Mouse (Mus musculus): ENCODE data around the gene Fndc8. TPM values are rescaled to one million over a fixed set of nuclear protein-coding genes. Genes with fewer than 3 reads are reported as not detected.

The Fndc8 gene
- total and polyA plus RNA-seq, 3 experiments = 0.08 to 0.36 TPM; not detected in 1

DNA sequence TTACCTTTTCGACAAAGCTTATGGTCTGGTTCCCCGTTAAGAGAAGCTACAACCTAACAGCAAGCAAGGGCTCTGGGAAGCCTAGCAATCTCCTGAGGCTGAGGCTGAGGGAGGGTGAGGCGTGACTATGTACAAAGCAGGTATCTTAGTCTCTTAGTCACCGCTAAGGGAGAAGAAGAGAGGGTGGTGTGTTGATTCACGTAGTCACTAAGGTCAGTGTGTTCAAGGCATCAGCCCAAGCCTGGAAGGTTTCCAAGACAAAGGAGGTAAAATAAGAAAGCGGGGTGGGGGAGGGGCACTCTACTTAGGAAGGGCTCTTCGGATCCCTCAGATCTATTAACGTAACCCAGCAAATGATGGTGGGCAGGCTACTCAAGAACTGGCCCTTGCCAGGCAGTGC, 30.4 kb upstream of the Fndc8 start:
- no peaks in the 10 kb centered on the region for H3K36me3 ChIP-seq (replicated peaks in 1 of 2; ENCODE audit: control insufficient read depth in 1 of 2, insufficient read depth in 1 of 2, low read length in 1 of 2)
- no peaks in the 10 kb centered on the region for H3K27me3 ChIP-seq (replicated peaks)
- H3K4me1 ChIP-seq (ENCODE audit: control insufficient read depth in 1 of 2, insufficient read depth in 2 of 2) = peaks cover 2 to 7% of the 10 kb centered on the region in 2 experiments; a peak in 1 of 4 replicates
- no peak for TF ChIP-seq SMC3 (IDR thresholded peaks at IDR 0.05; ENCODE audit: low read depth, low read length)
- TF ChIP-seq MAZ (IDR thresholded peaks at IDR 0.05; ENCODE audit: low read depth, low read length) = no peak
- TF ChIP-seq MXI1 (IDR thresholded peaks at IDR 0.05; ENCODE audit: low read depth, low read length) = no peak
- no peak for TF ChIP-seq IRF4 (IDR thresholded peaks at IDR 0.05; ENCODE audit: low read depth, low read length)
- no peak for TF ChIP-seq ZMIZ1 (IDR thresholded peaks at IDR 0.05; ENCODE audit: low read depth, low read length)
- no peak for TF ChIP-seq CHD1 (IDR thresholded peaks at IDR 0.05; ENCODE audit: low read depth, low read length)
- no peak for TF ChIP-seq NRF1 (IDR thresholded peaks at IDR 0.05; ENCODE audit: low read depth, low read length)
- no peak for TF ChIP-seq CTCF (conservative IDR thresholded peaks at IDR 0.05 in 1 of 2, IDR thresholded peaks at IDR 0.05 in 1 of 2; ENCODE audit: low read depth in 2 of 2, low read length in 2 of 2)
- no peak for DNase-seq (ENCODE audit: extremely low read depth)
- dilution Hi-C loops (cut with MboI; ENCODE audit: extremely low pct_ligation_motif_present, extremely low pct_unique_long_range_greater_than_20kb, low sequenced_read_pairs) = no loop called here
- no peak overlapping the region for H3K9ac ChIP-seq (ENCODE audit: insufficient read depth, low read depth)
- no peak overlapping the region for H3K27ac ChIP-seq (ENCODE audit: insufficient read depth, low read depth)
- no peak overlapping the region for H3K4me3 ChIP-seq (replicated peaks in 1 of 3; ENCODE audit: low read depth in 2 of 3, low read length in 2 of 3, poor library complexity in 1 of 3)
- peaks cover 12% of the 10 kb centered on the region; the same call in 1 of the 2 replicates for H3K79me2 ChIP-seq (replicated peaks; ENCODE audit: control insufficient read depth, extremely low read depth, insufficient read depth, poor library complexity, severe bottlenecking)
- H3K9me3 ChIP-seq (replicated peaks; ENCODE audit: low read length) = no peaks in the 10 kb centered on the region
- no peak overlapping the region for H3K4me2 ChIP-seq (ENCODE audit: insufficient read depth, low read depth, poor library complexity, severe bottlenecking)
- in situ Hi-C loops (cut with MboI; ENCODE audit: low pct_ligation_motif_present, low pct_unique_long_range_greater_than_20kb, low sequenced_read_pairs) = no loop called here

- in situ Hi-C loops (cut with MboI; ENCODE audit: low pct_ligation_motif_present, low pct_unique_long_range_greater_than_20kb, low sequenced_read_pairs) (no loop called here), dilution Hi-C loops (cut with MboI; ENCODE audit: extremely low pct_ligation_motif_present, extremely low pct_unique_long_range_greater_than_20kb, low sequenced_read_pairs) (no loop called here)
- no peak for DNase-seq (ENCODE audit: extremely low read depth)
- H3K4me1 ChIP-seq (ENCODE audit: control insufficient read depth in 1 of 2, insufficient read depth in 2 of 2) = peaks cover 2 to 10% of the 10 kb centered on the region in 2 experiments; a peak in 1 of 4 replicates
- H3K27me3 ChIP-seq (replicated peaks) = no peaks in the 10 kb centered on the region
- H3K4me2 ChIP-seq (ENCODE audit: insufficient read depth, low read depth, poor library complexity, severe bottlenecking) = no peak overlapping the region
- H3K27ac ChIP-seq (ENCODE audit: insufficient read depth, low read depth) = no peak overlapping the region
- no peak for TF ChIP-seq IRF4 (IDR thresholded peaks at IDR 0.05; ENCODE audit: low read depth, low read length)
- TF ChIP-seq MAFK (IDR thresholded peaks at IDR 0.05; ENCODE audit: insufficient replicate concordance, low read length) = no peak
- no peak overlapping the region for H3K9ac ChIP-seq (ENCODE audit: insufficient read depth, low read depth)
- peaks cover 19% of the 10 kb centered on the region for H3K79me2 ChIP-seq (replicated peaks; ENCODE audit: control insufficient read depth, extremely low read depth, insufficient read depth, poor library complexity, severe bottlenecking)
- no peaks in the 10 kb centered on the region for H3K36me3 ChIP-seq (replicated peaks in 1 of 2; ENCODE audit: control insufficient read depth in 1 of 2, insufficient read depth in 1 of 2, low read length in 1 of 2)
- no peak overlapping the region for H3K4me3 ChIP-seq (replicated peaks in 1 of 3; ENCODE audit: low read depth in 2 of 3, low read length in 2 of 3, poor library complexity in 1 of 3)
- H3K9me3 ChIP-seq (replicated peaks; ENCODE audit: low read length) = no peaks in the 10 kb centered on the region
These were observed 29.3 kb upstream of the Fndc8 start for GRCm38 (mm10) chr11:82862638-82863037.

- no peak overlapping the region for H3K4me3 ChIP-seq (replicated peaks in 1 of 3; ENCODE audit: low read depth in 2 of 3, low read length in 2 of 3, poor library complexity in 1 of 3)
- no peak overlapping the region for H3K9ac ChIP-seq (ENCODE audit: insufficient read depth, low read depth)
- in situ Hi-C loops (cut with MboI; ENCODE audit: low pct_ligation_motif_present, low pct_unique_long_range_greater_than_20kb, low sequenced_read_pairs) (no loop called here), dilution Hi-C loops (cut with MboI; ENCODE audit: extremely low pct_ligation_motif_present, extremely low pct_unique_long_range_greater_than_20kb, low sequenced_read_pairs) (no loop called here)
- peaks cover 2 to 10% of the 10 kb centered on the region in 2 experiments; a peak in 1 of 4 replicates for H3K4me1 ChIP-seq (ENCODE audit: control insufficient read depth in 1 of 2, insufficient read depth in 2 of 2)
- H3K27me3 ChIP-seq (replicated peaks) = no peaks in the 10 kb centered on the region
- peaks cover 22% of the 10 kb centered on the region for H3K79me2 ChIP-seq (replicated peaks; ENCODE audit: control insufficient read depth, extremely low read depth, insufficient read depth, poor library complexity, severe bottlenecking)
- no peak for TF ChIP-seq ZNF384 (IDR thresholded peaks at IDR 0.05; ENCODE audit: low read depth, low read length)
- TF ChIP-seq MAZ (IDR thresholded peaks at IDR 0.05; ENCODE audit: low read depth, low read length) = no peak
- no peak for TF ChIP-seq RAD21 (IDR thresholded peaks at IDR 0.05; ENCODE audit: low read depth, low read length)
- TF ChIP-seq ELF1 (IDR thresholded peaks at IDR 0.05; ENCODE audit: low read depth, low read length) = no peak
- TF ChIP-seq KAT2A (IDR thresholded peaks at IDR 0.05; ENCODE audit: insufficient replicate concordance, low read length) = no peak
- TF ChIP-seq BHLHE40 (IDR thresholded peaks at IDR 0.05; ENCODE audit: low read depth, low read length) = no peak
- TF ChIP-seq TCF12 (IDR thresholded peaks at IDR 0.05; ENCODE audit: low read depth, low read length) = no peak
- TF ChIP-seq E2F4 (IDR thresholded peaks at IDR 0.05; ENCODE audit: insufficient replicate concordance, low read depth, low read length) = no peak
- TF ChIP-seq HCFC1 (IDR thresholded peaks at IDR 0.05; ENCODE audit: low read depth, low read length) = no peak
- TF ChIP-seq RCOR1 (conservative IDR thresholded peaks at IDR 0.05; ENCODE audit: low read depth, low read length) = no peak
- TF ChIP-seq GABPA (IDR thresholded peaks at IDR 0.05; ENCODE audit: insufficient replicate concordance, low read depth, low read length) = no peak
- no peak for TF ChIP-seq CTCF (conservative IDR thresholded peaks at IDR 0.05 in 1 of 2, IDR thresholded peaks at IDR 0.05 in 1 of 2; ENCODE audit: low read depth in 2 of 2, low read length in 2 of 2)
- no peak for TF ChIP-seq JUND (conservative IDR thresholded peaks at IDR 0.05; ENCODE audit: low read depth, low read length)
- TF ChIP-seq SMC3 (IDR thresholded peaks at IDR 0.05; ENCODE audit: low read depth, low read length) = no peak
- no peak for TF ChIP-seq USF1 (IDR thresholded peaks at IDR 0.05; ENCODE audit: low read depth, low read length)
- TF ChIP-seq SIN3A (IDR thresholded peaks at IDR 0.05; ENCODE audit: low read length) = no peak
- TF ChIP-seq MXI1 (IDR thresholded peaks at IDR 0.05; ENCODE audit: low read depth, low read length) = no peak
- no peak for TF ChIP-seq USF2 (conservative IDR thresholded peaks at IDR 0.05; ENCODE audit: low read depth, low read length)
- no peak for DNase-seq (ENCODE audit: extremely low read depth)
- H3K27ac ChIP-seq (ENCODE audit: insufficient read depth, low read depth) = no peak overlapping the region
- no peak overlapping the region for H3K4me2 ChIP-seq (ENCODE audit: insufficient read depth, low read depth, poor library complexity, severe bottlenecking)
- H3K9me3 ChIP-seq (replicated peaks; ENCODE audit: low read length) = no peaks in the 10 kb centered on the region
- no peaks in the 10 kb centered on the region for H3K36me3 ChIP-seq (replicated peaks in 1 of 2; ENCODE audit: control insufficient read depth in 1 of 2, insufficient read depth in 1 of 2, low read length in 1 of 2)
These were observed 28.9 kb upstream of the Fndc8 start for GRCm38 (mm10) chr11:82863059-82863458.

All from CH12.LX (cell line).